Mouse (Mus musculus): Measurements from ENCODE around the gene Trim42. TPM values are rescaled to one million over a fixed set of nuclear protein-coding genes. Genes with fewer than 3 reads are reported as not detected.

Trim42 gene
- polyA plus RNA-seq, 1 experiment = not detected

DNA sequence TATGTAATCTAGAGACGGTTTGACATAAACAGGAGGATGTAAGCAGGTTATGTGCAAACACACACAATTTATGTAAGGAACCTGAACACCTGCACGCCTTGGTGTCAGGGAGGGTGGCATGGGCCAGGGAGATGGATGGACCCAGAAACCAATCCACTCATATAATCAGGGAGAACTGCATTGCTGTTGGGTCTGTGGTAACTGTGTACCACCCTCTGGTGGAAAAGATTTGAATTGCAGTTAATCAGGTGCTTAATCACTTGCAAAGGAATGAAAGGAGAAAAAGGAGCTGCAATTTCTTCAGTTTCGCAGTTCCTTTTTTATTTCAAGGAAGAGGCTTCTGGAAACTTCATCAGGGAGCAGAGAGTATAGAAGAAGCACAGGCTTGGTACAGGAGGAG lies 46.9 kb downstream of the Trim42 start:
- H3K36me3 ChIP-seq (ENCODE audit: control insufficient read depth, insufficient read depth, low read length) = no peaks in the 10 kb centered on the region
- WGBS = 60% methylated on average over 3 of the region's 3 CpGs
- no peak for DNase-seq
- H3K4me3 ChIP-seq (ENCODE audit: control insufficient read depth, insufficient read depth, low read length) = no peak overlapping the region
- no peak for TF ChIP-seq CTCF (IDR thresholded peaks at IDR 0.05; ENCODE audit: borderline replicate concordance, control insufficient read depth, extremely low read depth, insufficient read depth, low read length, poor library complexity)
- no peak for TF ChIP-seq POLR2A (IDR thresholded peaks at IDR 0.05; ENCODE audit: control insufficient read depth, extremely low read depth, insufficient read depth, low read length, poor library complexity)
- H3K27ac ChIP-seq (ENCODE audit: control insufficient read depth, insufficient read depth, low read length) = no peak overlapping the region
- no peaks in the 10 kb centered on the region for H3K4me1 ChIP-seq (replicated peaks; ENCODE audit: control insufficient read depth, insufficient read depth, low read length)
- H3K27me3 ChIP-seq (ENCODE audit: control insufficient read depth, insufficient read depth, low read length) = no peaks in the 10 kb centered on the region

DNA sequence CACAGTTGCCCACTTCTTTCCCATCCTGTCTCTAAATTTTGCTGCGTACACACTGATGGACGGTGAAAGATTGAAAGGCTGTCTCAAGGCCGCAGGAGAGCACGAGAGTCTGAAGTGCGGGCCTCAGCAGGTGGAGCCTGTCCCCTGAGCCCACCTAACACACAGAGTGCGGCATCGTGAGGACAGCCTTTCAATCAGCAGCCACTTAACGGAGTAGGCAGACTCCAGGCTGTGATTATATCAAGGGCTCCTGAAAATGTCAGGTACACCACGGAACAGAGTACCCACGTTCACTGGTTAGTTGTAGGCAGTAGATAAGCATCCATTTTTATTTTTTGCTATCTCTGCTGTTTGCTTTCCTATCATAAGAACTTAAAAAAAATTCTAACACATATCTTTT lies 47.6 kb downstream of the Trim42 start:
- Histone ChIP-seq H3K4me1 (replicated peaks; ENCODE audit: control insufficient read depth, insufficient read depth, low read length) (no peaks in the 10 kb centered on the region), H3K4me3 (ENCODE audit: control insufficient read depth, insufficient read depth, low read length) (no peak overlapping the region), H3K36me3 (ENCODE audit: control insufficient read depth, insufficient read depth, low read length) (no peaks in the 10 kb centered on the region), H3K27ac (ENCODE audit: control insufficient read depth, insufficient read depth, low read length) (no peak overlapping the region), H3K27me3 (ENCODE audit: control insufficient read depth, insufficient read depth, low read length) (no peaks in the 10 kb centered on the region)
- TF ChIP-seq CTCF (IDR thresholded peaks at IDR 0.05; ENCODE audit: borderline replicate concordance, control insufficient read depth, extremely low read depth, insufficient read depth, low read length, poor library complexity) (no peak), POLR2A (IDR thresholded peaks at IDR 0.05; ENCODE audit: control insufficient read depth, extremely low read depth, insufficient read depth, low read length, poor library complexity) (no peak)
- 88% methylated on average over 10 of the region's 10 CpGs for WGBS
- no peak for DNase-seq

DNA sequence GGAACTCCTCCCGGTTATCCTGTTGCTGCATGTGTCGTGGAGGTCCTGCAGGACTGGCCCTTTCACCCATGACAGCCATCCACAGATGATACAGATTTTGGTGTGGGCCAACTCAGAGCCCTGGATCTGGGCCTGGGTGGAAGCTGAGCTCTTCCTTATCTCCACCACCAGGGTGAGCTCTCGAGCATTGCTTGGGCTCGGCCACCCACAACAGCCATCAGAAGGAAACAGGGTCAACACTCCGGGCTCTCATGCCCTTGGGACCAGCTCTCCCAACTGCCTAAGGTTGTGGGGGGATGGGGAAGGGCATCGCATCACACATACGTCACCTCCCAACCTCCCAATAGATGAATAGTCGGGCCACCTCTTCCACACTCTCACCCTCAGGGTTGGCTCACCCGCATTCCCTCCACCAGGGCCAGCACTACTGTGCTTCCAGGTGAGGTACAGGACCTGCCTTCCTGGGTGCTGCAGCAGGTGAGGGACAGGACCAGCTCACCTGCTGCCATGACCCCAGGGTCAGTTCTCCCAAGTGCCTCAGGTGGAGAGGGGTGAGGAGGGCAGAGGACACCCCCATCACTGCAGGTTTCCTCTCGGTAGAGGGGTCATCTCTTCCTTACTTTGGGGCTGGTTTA lies 54.2 kb downstream of the Trim42 start:
- DNase-seq = no peak
- no peaks in the 10 kb centered on the region for H3K36me3 ChIP-seq (ENCODE audit: control insufficient read depth, insufficient read depth, low read length)
- H3K4me3 ChIP-seq (ENCODE audit: control insufficient read depth, insufficient read depth, low read length) = no peak overlapping the region
- no peak for TF ChIP-seq POLR2A (IDR thresholded peaks at IDR 0.05; ENCODE audit: control insufficient read depth, extremely low read depth, insufficient read depth, low read length, poor library complexity)
- no peak for TF ChIP-seq CTCF (IDR thresholded peaks at IDR 0.05; ENCODE audit: borderline replicate concordance, control insufficient read depth, extremely low read depth, insufficient read depth, low read length, poor library complexity)
- H3K27me3 ChIP-seq (ENCODE audit: control insufficient read depth, insufficient read depth, low read length) = no peaks in the 10 kb centered on the region
- WGBS = 65% methylated on average over 10 of the region's 10 CpGs
- no peaks in the 10 kb centered on the region for H3K4me1 ChIP-seq (replicated peaks; ENCODE audit: control insufficient read depth, insufficient read depth, low read length)
- H3K27ac ChIP-seq (ENCODE audit: control insufficient read depth, insufficient read depth, low read length) = no peak overlapping the region

- H3K36me3 ChIP-seq (ENCODE audit: control insufficient read depth, insufficient read depth, low read length) = no peaks in the 10 kb centered on the region
- 82% methylated on average over 7 of the region's 7 CpGs for WGBS
- no peaks in the 10 kb centered on the region for H3K27me3 ChIP-seq (ENCODE audit: control insufficient read depth, insufficient read depth, low read length)
- no peak overlapping the region for H3K27ac ChIP-seq (ENCODE audit: control insufficient read depth, insufficient read depth, low read length)
- no peak for DNase-seq
- H3K4me3 ChIP-seq (ENCODE audit: control insufficient read depth, insufficient read depth, low read length) = no peak overlapping the region
- TF ChIP-seq POLR2A (IDR thresholded peaks at IDR 0.05; ENCODE audit: control insufficient read depth, extremely low read depth, insufficient read depth, low read length, poor library complexity) (no peak), CTCF (IDR thresholded peaks at IDR 0.05; ENCODE audit: borderline replicate concordance, control insufficient read depth, extremely low read depth, insufficient read depth, low read length, poor library complexity) (no peak)
- H3K4me1 ChIP-seq (replicated peaks; ENCODE audit: control insufficient read depth, insufficient read depth, low read length) = no peaks in the 10 kb centered on the region
Measured at GRCm38 (mm10) chr9:97311614-97312013, 58.1 kb downstream of the Trim42 start.

DNA sequence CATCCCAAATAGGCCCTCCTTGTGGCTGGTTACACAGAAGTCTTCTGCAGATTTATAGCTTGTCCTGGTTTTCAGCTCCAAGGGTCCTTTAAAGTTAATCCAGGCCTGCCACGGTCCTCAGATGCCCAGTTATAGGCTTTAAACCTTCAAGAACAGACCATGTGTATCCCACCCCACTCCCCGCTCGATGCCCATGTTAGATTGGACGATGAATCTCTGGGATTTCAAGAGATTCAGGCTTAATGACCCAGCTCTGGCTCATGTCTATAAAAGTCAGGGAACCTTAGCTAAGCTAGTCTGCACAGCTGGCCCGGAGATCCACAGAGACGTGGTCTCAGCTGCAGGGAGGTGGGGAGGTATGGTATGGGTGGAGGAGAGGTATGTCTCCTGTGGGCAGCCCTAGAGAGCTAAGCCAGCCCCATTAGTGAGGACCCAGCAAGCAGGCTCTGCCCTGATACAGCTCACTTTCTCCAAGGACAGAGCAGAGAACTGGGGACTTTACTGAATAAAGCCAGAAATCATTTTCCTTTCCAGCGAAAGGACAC lies 60.2 kb downstream of the Trim42 start:
- no peak overlapping the region for H3K4me3 ChIP-seq (ENCODE audit: control insufficient read depth, insufficient read depth, low read length)
- TF ChIP-seq CTCF (IDR thresholded peaks at IDR 0.05; ENCODE audit: borderline replicate concordance, control insufficient read depth, extremely low read depth, insufficient read depth, low read length, poor library complexity) (no peak), POLR2A (IDR thresholded peaks at IDR 0.05; ENCODE audit: control insufficient read depth, extremely low read depth, insufficient read depth, low read length, poor library complexity) (no peak)
- no peak overlapping the region for H3K27ac ChIP-seq (ENCODE audit: control insufficient read depth, insufficient read depth, low read length)
- WGBS = 90% methylated on average over 7 of the region's 7 CpGs
- no peaks in the 10 kb centered on the region for H3K4me1 ChIP-seq (replicated peaks; ENCODE audit: control insufficient read depth, insufficient read depth, low read length)
- H3K27me3 ChIP-seq (ENCODE audit: control insufficient read depth, insufficient read depth, low read length) = no peaks in the 10 kb centered on the region
- H3K36me3 ChIP-seq (ENCODE audit: control insufficient read depth, insufficient read depth, low read length) = no peaks in the 10 kb centered on the region
- DNase-seq = no peak

GRCm38 (mm10) chr9:97307705-97308485 lies 61.9 kb downstream of the Trim42 start:
- TF ChIP-seq POLR2A (IDR thresholded peaks at IDR 0.05; ENCODE audit: control insufficient read depth, extremely low read depth, insufficient read depth, low read length, poor library complexity) (no peak), CTCF (IDR thresholded peaks at IDR 0.05; ENCODE audit: borderline replicate concordance, control insufficient read depth, extremely low read depth, insufficient read depth, low read length, poor library complexity) (no peak)
- H3K27me3 ChIP-seq (ENCODE audit: control insufficient read depth, insufficient read depth, low read length) = no peaks in the 10 kb centered on the region
- WGBS = 22% methylated on average over 6 of the region's 6 CpGs
- no peak overlapping the region for H3K27ac ChIP-seq (ENCODE audit: control insufficient read depth, insufficient read depth, low read length)
- H3K4me3 ChIP-seq (ENCODE audit: control insufficient read depth, insufficient read depth, low read length) = no peak overlapping the region
- no peak for DNase-seq
- H3K36me3 ChIP-seq (ENCODE audit: control insufficient read depth, insufficient read depth, low read length) = no peaks in the 10 kb centered on the region
- H3K4me1 ChIP-seq (replicated peaks; ENCODE audit: control insufficient read depth, insufficient read depth, low read length) = no peaks in the 10 kb centered on the region

All from thymus, adult 2 months (tissue).